Mouse (Mus musculus) hindbrain, embryonic 15.5 days (tissue): ENCODE data around the gene Cmklr1. TPM values are rescaled to one million over a fixed set of nuclear protein-coding genes. Genes with fewer than 3 reads are reported as not detected.

Source experiments
- ATAC-seq: fragments of 200-750 bp; cut with Nextera tagmentation; 2 replicates; pipeline ENCODE4 v1.8.0; 2017; ENCODE audit warnings: low read depth, moderate number of reproducible peaks, moderate TSS enrichment; ENCODE audit not compliant: low FRiP score
- H3K27ac ChIP-seq: fragments of 300-500 bp; sonication (generic); replicated peaks from 2 replicates; pipeline ENCODE4 v1.5.1; 2015; ENCODE audit warnings: mild to moderate bottlenecking, inconsistent platforms
- H3K27me3 ChIP-seq: fragments of 300-500 bp; sonication (generic); 2 replicates; pipeline ENCODE4 v1.6.1; 2015; ENCODE audit warnings: control low read depth, inconsistent platforms
- H3K36me3 ChIP-seq: fragments of 300-500 bp; sonication (generic); 2 replicates; pipeline ENCODE4 v1.6.1; 2015; ENCODE audit warnings: control low read depth, inconsistent platforms
- H3K4me1 ChIP-seq: fragments of 300-500 bp; sonication (generic); replicated peaks from 2 replicates; pipeline ENCODE4 v1.6.1; 2015; ENCODE audit warnings: control low read depth, inconsistent platforms
- H3K4me2 ChIP-seq: fragments of 300-500 bp; sonication (generic); 2 replicates; pipeline ENCODE4 v1.6.1; 2015; ENCODE audit warnings: moderate library complexity, mild to moderate bottlenecking, inconsistent platforms
- H3K4me3 ChIP-seq: fragments of 300-500 bp; sonication (generic); 2 replicates; pipeline ENCODE4 v1.5.1; 2015; ENCODE audit warnings: mild to moderate bottlenecking, inconsistent platforms
- H3K9ac ChIP-seq: fragments of 300-500 bp; sonication (generic); 2 replicates; pipeline ENCODE4 v1.6.1; 2015; ENCODE audit warnings: inconsistent platforms
- H3K9me3 ChIP-seq: fragments of 300-500 bp; sonication (generic); 2 replicates; pipeline ENCODE4 v1.6.1; 2016; ENCODE audit warnings: control low read depth, inconsistent platforms
- WGBS: fragments of 180-500 bp; shearing (Covaris S2); methylation state at CpG from one replicate; pipeline ENCODE4 v1.1.7; 2015; 5-methylcytosine and 5-hydroxymethylcytosine counted together
- polyA plus RNA-seq: library from polyadenylated mRNA; unstranded; fragments of >200 nt; fragmentation: Nextera tagmentation; extraction: Ambion mirVana; gene quantifications from 2 replicates; pipeline ENCODE4 v1.2.1, GENCODE M21; 2015

Cmklr1 gene
- polyA plus RNA-seq, 1 experiment from 2014 or later = 2.0 TPM

- Histone ChIP-seq H3K4me3 (no peak overlapping the region), H3K4me1 (peaks cover 10% of the 10 kb centered on the region), H3K27ac (no peak overlapping the region), H3K36me3 (no peaks in the 10 kb centered on the region), H3K9ac (no peak overlapping the region), H3K27me3 (0 out of 2 replicates have a peak, but pooled peaks cover 2% of the 10 kb centered on the region), H3K4me2 (no peak overlapping the region), H3K9me3 (no peaks in the 10 kb centered on the region)
- WGBS = 85% methylated on average over 5 of the region's 5 CpGs
- no peak for ATAC-seq
Measured at GRCm38 (mm10) chr5:113648647-113649211, 1.5 kb downstream of the Cmklr1 start.

GRCm38 (mm10) chr5:113647141-113647540 lies 3.1 kb downstream of the Cmklr1 start:
- no peak for ATAC-seq
- no peak overlapping the region for H3K4me2 ChIP-seq
- H3K9ac ChIP-seq = no peak overlapping the region
- H3K36me3 ChIP-seq = no peaks in the 10 kb centered on the region
- 0 out of 2 replicates have a peak, but pooled peaks cover 2% of the 10 kb centered on the region for H3K27me3 ChIP-seq
- no peak overlapping the region for H3K27ac ChIP-seq
- peaks cover 20% of the 10 kb centered on the region for H3K4me1 ChIP-seq
- H3K9me3 ChIP-seq = no peaks in the 10 kb centered on the region
- 87% methylated on average over 8 of the region's 8 CpGs for WGBS
- H3K4me3 ChIP-seq = no peak overlapping the region

- Histone ChIP-seq H3K9me3 (no peaks in the 10 kb centered on the region), H3K4me2 (no peak overlapping the region), H3K36me3 (no peaks in the 10 kb centered on the region), H3K27me3 (no peaks in the 10 kb centered on the region), H3K4me1 (peaks cover 16% of the 10 kb centered on the region), H3K9ac (no peak overlapping the region), H3K4me3 (no peak overlapping the region), H3K27ac (no peak overlapping the region)
- ATAC-seq = no peak
- WGBS = 88% methylated on average over 4 of the region's 4 CpGs
Measured at GRCm38 (mm10) chr5:113644520-113644919, 5.7 kb downstream of the Cmklr1 start.

GRCm38 (mm10) chr5:113643107-113643848 lies 6.9 kb downstream of the Cmklr1 start:
- peak; percentile 94 for ATAC-seq
- 48% methylated on average over 18 of the region's 18 CpGs for WGBS
- peaks cover 16% of the 10 kb centered on the region for H3K4me1 ChIP-seq
- H3K9me3 ChIP-seq = no peaks in the 10 kb centered on the region
- H3K4me3 ChIP-seq = peak overlapping the region; percentile 24
- peak overlapping the region; percentile 35; the same call in 1 of the 2 replicates for H3K27ac ChIP-seq
- H3K9ac ChIP-seq = 0 out of 2 replicates have a peak overlapping the region, but pooled peaks have one; percentile 14
- H3K4me2 ChIP-seq = peak overlapping the region; percentile 52
- H3K27me3 ChIP-seq = no peaks in the 10 kb centered on the region
- no peaks in the 10 kb centered on the region for H3K36me3 ChIP-seq

- Histone ChIP-seq H3K36me3 (no peaks in the 10 kb centered on the region), H3K27me3 (no peaks in the 10 kb centered on the region), H3K9me3 (no peaks in the 10 kb centered on the region), H3K9ac (no peak overlapping the region), H3K4me1 (peaks cover 16% of the 10 kb centered on the region), H3K4me2 (no peak overlapping the region), H3K4me3 (no peak overlapping the region), H3K27ac (no peak overlapping the region)
- no peak for ATAC-seq
- 51% methylated on average over 6 of the region's 6 CpGs for WGBS
Measured at GRCm38 (mm10) chr5:113641066-113641465, 9.2 kb downstream of the Cmklr1 start.

GRCm38 (mm10) chr5:113639126-113639525 lies 11.1 kb downstream of the Cmklr1 start:
- H3K27me3 ChIP-seq = no peaks in the 10 kb centered on the region
- H3K27ac ChIP-seq = no peak overlapping the region
- no peak overlapping the region for H3K4me3 ChIP-seq
- H3K4me2 ChIP-seq = no peak overlapping the region
- no peaks in the 10 kb centered on the region for H3K9me3 ChIP-seq
- H3K36me3 ChIP-seq = no peaks in the 10 kb centered on the region
- peaks cover 20% of the 10 kb centered on the region for H3K4me1 ChIP-seq
- WGBS = 81% methylated on average over 5 of the region's 5 CpGs
- H3K9ac ChIP-seq = no peak overlapping the region
- ATAC-seq = no peak

- Histone ChIP-seq H3K4me2 (no peak overlapping the region), H3K27me3 (no peaks in the 10 kb centered on the region), H3K9ac (no peak overlapping the region), H3K4me3 (no peak overlapping the region), H3K27ac (no peak overlapping the region), H3K9me3 (no peaks in the 10 kb centered on the region), H3K4me1 (peaks cover 18% of the 10 kb centered on the region), H3K36me3 (no peaks in the 10 kb centered on the region)
- ATAC-seq = no peak
- WGBS = 88% methylated on average over 12 of the region's 12 CpGs
Measured at GRCm38 (mm10) chr5:113638055-113638454, 12.2 kb downstream of the Cmklr1 start.

GRCm38 (mm10) chr5:113637631-113638030 lies 12.6 kb downstream of the Cmklr1 start:
- H3K4me2 ChIP-seq = no peak overlapping the region
- ATAC-seq = peak; percentile 58; the same call in 1 of the 2 replicates
- H3K9ac ChIP-seq = no peak overlapping the region
- no peaks in the 10 kb centered on the region for H3K27me3 ChIP-seq
- no peak overlapping the region for H3K4me3 ChIP-seq
- WGBS = 72% methylated on average over 4 of the region's 4 CpGs
- no peaks in the 10 kb centered on the region for H3K9me3 ChIP-seq
- H3K27ac ChIP-seq = no peak overlapping the region
- no peaks in the 10 kb centered on the region for H3K36me3 ChIP-seq
- H3K4me1 ChIP-seq = peaks cover 14% of the 10 kb centered on the region

GRCm38 (mm10) chr5:113635861-113636565 lies 14.2 kb downstream of the Cmklr1 start:
- H3K9me3 ChIP-seq = no peaks in the 10 kb centered on the region
- ATAC-seq = no peak
- H3K27ac ChIP-seq = no peak overlapping the region
- no peaks in the 10 kb centered on the region for H3K36me3 ChIP-seq
- no peak overlapping the region for H3K4me2 ChIP-seq
- H3K4me1 ChIP-seq = peaks cover 14% of the 10 kb centered on the region
- no peak overlapping the region for H3K4me3 ChIP-seq
- H3K27me3 ChIP-seq = no peaks in the 10 kb centered on the region
- WGBS = 83% methylated on average over 15 of the region's 15 CpGs
- no peak overlapping the region for H3K9ac ChIP-seq

- Histone ChIP-seq H3K9me3 (no peaks in the 10 kb centered on the region), H3K27me3 (no peaks in the 10 kb centered on the region), H3K36me3 (no peaks in the 10 kb centered on the region), H3K4me2 (no peak overlapping the region), H3K9ac (no peak overlapping the region), H3K27ac (no peak overlapping the region), H3K4me3 (no peak overlapping the region), H3K4me1 (peaks cover 9% of the 10 kb centered on the region)
- no peak for ATAC-seq
- 90% methylated on average over 7 of the region's 7 CpGs for WGBS
Measured at GRCm38 (mm10) chr5:113634887-113635610, 15.2 kb downstream of the Cmklr1 start.

- no peak overlapping the region for H3K9ac ChIP-seq
Measured at GRCm38 (mm10) chr5:113634024-113634651, 16.1 kb downstream of the Cmklr1 start.

More at GRCm38 (mm10) chr5:113634024-113634651, 16.1 kb downstream of the Cmklr1 start:
- H3K36me3 ChIP-seq = no peaks in the 10 kb centered on the region
- no peaks in the 10 kb centered on the region for H3K27me3 ChIP-seq
- H3K9me3 ChIP-seq = no peaks in the 10 kb centered on the region
- no peak overlapping the region for H3K4me2 ChIP-seq
- H3K4me3 ChIP-seq = no peak overlapping the region
- H3K4me1 ChIP-seq = peaks cover 8% of the 10 kb centered on the region
- H3K27ac ChIP-seq = no peak overlapping the region; the same call in 1 of the 2 replicates
- no peak for ATAC-seq
- 59% methylated on average over 13 of the region's 13 CpGs for WGBS
